Mouse (Mus musculus): ENCODE data around the gene Atp2a2. TPM values are rescaled to one million over a fixed set of nuclear protein-coding genes. Genes with fewer than 3 reads are reported as not detected.
A peak's percentile ranks its signal among the peaks of the same experiment; 100 is the strongest.

Atp2a2 gene
- total and polyA plus RNA-seq, 3 experiments = 61.6 to 158 (median 80.9) TPM

DNA sequence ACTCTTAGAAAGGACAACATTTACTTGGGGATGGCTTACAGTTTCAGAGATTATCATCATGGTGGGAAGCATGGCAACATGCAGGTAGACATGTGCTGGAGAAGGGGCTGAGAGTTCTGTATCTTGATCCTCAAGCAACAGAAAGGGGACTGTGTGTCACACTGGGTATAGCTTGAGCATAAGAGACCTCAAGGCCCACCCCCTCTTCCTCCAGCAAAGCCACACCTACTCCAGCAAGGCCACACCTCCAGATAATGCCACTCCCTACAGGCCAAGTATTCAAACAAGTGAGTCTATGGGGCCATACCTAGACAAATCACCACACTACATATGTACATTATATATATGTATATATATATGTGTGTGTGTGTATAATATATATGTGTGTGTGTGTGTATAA is 5.4 kb upstream of the Atp2a2 start:
- no peak for DNase-seq (ENCODE audit: extremely low read depth)
- Histone ChIP-seq H3K9ac (ENCODE audit: insufficient read depth, low read depth) (no peak overlapping the region), H3K27me3 (replicated peaks) (no peaks in the 10 kb centered on the region), H3K4me3 (replicated peaks in 1 of 3; ENCODE audit: low read depth in 2 of 3, low read length in 2 of 3, poor library complexity in 1 of 3) (no peak overlapping the region), H3K27ac (ENCODE audit: insufficient read depth, low read depth) (no peak overlapping the region), H3K9me3 (replicated peaks; ENCODE audit: low read length) (peaks cover 8% of the 10 kb centered on the region), H3K36me3 (replicated peaks in 1 of 2; ENCODE audit: control insufficient read depth in 1 of 2, insufficient read depth in 1 of 2, low read length in 1 of 2) (no peaks in the 10 kb centered on the region), H3K79me2 (replicated peaks; ENCODE audit: control insufficient read depth, extremely low read depth, insufficient read depth, poor library complexity, severe bottlenecking) (no peaks in the 10 kb centered on the region), H3K4me1 (ENCODE audit: control insufficient read depth in 1 of 2, insufficient read depth in 2 of 2) (peaks cover 9 to 12% of the 10 kb centered on the region in 2 experiments), H3K4me2 (ENCODE audit: insufficient read depth, low read depth, poor library complexity, severe bottlenecking) (no peak overlapping the region)
- dilution Hi-C loops (cut with MboI; ENCODE audit: extremely low pct_ligation_motif_present, extremely low pct_unique_long_range_greater_than_20kb, low sequenced_read_pairs) (no loop called here), in situ Hi-C loops (cut with MboI; ENCODE audit: low pct_ligation_motif_present, low pct_unique_long_range_greater_than_20kb, low sequenced_read_pairs) (loop anchor here (25.0 kb wide), 1 partner anchor 105 kb away; the partner anchor contains the start of gene Ift81)
- TF ChIP-seq MAZ (IDR thresholded peaks at IDR 0.05; ENCODE audit: low read depth, low read length) (no peak), MXI1 (IDR thresholded peaks at IDR 0.05; ENCODE audit: low read depth, low read length) (no peak), IRF4 (IDR thresholded peaks at IDR 0.05; ENCODE audit: low read depth, low read length) (no peak), ZNF384 (IDR thresholded peaks at IDR 0.05; ENCODE audit: low read depth, low read length) (no peak), E2F4 (IDR thresholded peaks at IDR 0.05; ENCODE audit: insufficient replicate concordance, low read depth, low read length) (no peak), ZMIZ1 (IDR thresholded peaks at IDR 0.05; ENCODE audit: low read depth, low read length) (no peak), POLR2A (IDR thresholded peaks at IDR 0.05; ENCODE audit: low read depth, low read length) (no peak), CTCF (conservative IDR thresholded peaks at IDR 0.05 in 1 of 2, IDR thresholded peaks at IDR 0.05 in 1 of 2; ENCODE audit: low read depth in 2 of 2, low read length in 2 of 2) (no peak), TCF12 (IDR thresholded peaks at IDR 0.05; ENCODE audit: low read depth, low read length) (no peak), USF2 (conservative IDR thresholded peaks at IDR 0.05; ENCODE audit: low read depth, low read length) (no peak), ZC3H11A (IDR thresholded peaks at IDR 0.05; ENCODE audit: low read depth, low read length) (no peak), ZKSCAN1 (IDR thresholded peaks at IDR 0.05; ENCODE audit: borderline replicate concordance, low read depth, low read length) (no peak), PAX5 (IDR thresholded peaks at IDR 0.05; ENCODE audit: low read length) (no peak), CHD1 (IDR thresholded peaks at IDR 0.05; ENCODE audit: low read depth, low read length) (no peak), EP300 (IDR thresholded peaks at IDR 0.05; ENCODE audit: low read length) (no peak), MAX (IDR thresholded peaks at IDR 0.05; ENCODE audit: low read length) (no peak), POLR2AphosphoS2 (IDR thresholded peaks at IDR 0.05; ENCODE audit: low read depth, low read length) (no peak), CHD2 (IDR thresholded peaks at IDR 0.05; ENCODE audit: low read length) (no peak)

DNA sequence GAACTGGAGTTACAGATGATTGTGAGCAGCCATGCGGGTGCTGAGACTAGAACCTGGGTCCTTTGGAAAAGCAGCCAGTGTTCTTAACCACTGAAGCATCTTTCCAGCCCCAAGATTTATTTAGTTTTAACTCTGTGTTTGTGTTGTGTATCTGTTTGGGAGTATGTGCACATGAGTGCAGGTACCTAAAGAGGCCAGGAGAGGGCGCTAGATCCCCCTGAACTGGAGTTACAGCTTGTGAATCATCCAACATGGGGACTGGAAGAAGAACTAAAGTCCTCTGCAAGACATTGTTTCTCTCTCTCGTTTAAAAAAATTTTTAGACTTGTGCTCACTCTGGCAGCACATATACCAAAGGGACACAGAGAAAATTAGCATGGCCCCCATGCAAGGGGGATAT is 4.4 kb upstream of the Atp2a2 start:
- Histone ChIP-seq H3K4me2 (ENCODE audit: insufficient read depth, low read depth, poor library complexity, severe bottlenecking) (no peak overlapping the region), H3K9me3 (replicated peaks; ENCODE audit: low read length) (peaks cover 8% of the 10 kb centered on the region), H3K4me1 (ENCODE audit: control insufficient read depth in 1 of 2, insufficient read depth in 2 of 2) (peaks cover 9 to 12% of the 10 kb centered on the region in 2 experiments), H3K27ac (ENCODE audit: insufficient read depth, low read depth) (no peak overlapping the region), H3K36me3 (replicated peaks in 1 of 2; ENCODE audit: control insufficient read depth in 1 of 2, insufficient read depth in 1 of 2, low read length in 1 of 2) (no peaks in the 10 kb centered on the region), H3K79me2 (replicated peaks; ENCODE audit: control insufficient read depth, extremely low read depth, insufficient read depth, poor library complexity, severe bottlenecking) (peaks cover 2% of the 10 kb centered on the region; the same call in 1 of the 2 replicates), H3K4me3 (replicated peaks in 1 of 3; ENCODE audit: low read depth in 2 of 3, low read length in 2 of 3, poor library complexity in 1 of 3) (no peak overlapping the region), H3K9ac (ENCODE audit: insufficient read depth, low read depth) (no peak overlapping the region), H3K27me3 (replicated peaks) (no peaks in the 10 kb centered on the region)
- dilution Hi-C loops (cut with MboI; ENCODE audit: extremely low pct_ligation_motif_present, extremely low pct_unique_long_range_greater_than_20kb, low sequenced_read_pairs) = no loop called here
- in situ Hi-C loops (cut with MboI; ENCODE audit: low pct_ligation_motif_present, low pct_unique_long_range_greater_than_20kb, low sequenced_read_pairs) = loop anchor here (25.0 kb wide), 1 partner anchor 106 kb away; the partner anchor contains the start of gene Ift81
- no peak for TF ChIP-seq SIN3A (IDR thresholded peaks at IDR 0.05; ENCODE audit: low read length)
- no peak for TF ChIP-seq MEF2A (IDR thresholded peaks at IDR 0.05; ENCODE audit: borderline replicate concordance, low read depth, low read length)
- TF ChIP-seq E2F4 (IDR thresholded peaks at IDR 0.05; ENCODE audit: insufficient replicate concordance, low read depth, low read length) = no peak
- no peak for TF ChIP-seq ZNF384 (IDR thresholded peaks at IDR 0.05; ENCODE audit: low read depth, low read length)
- TF ChIP-seq MAZ (IDR thresholded peaks at IDR 0.05; ENCODE audit: low read depth, low read length) = no peak
- TF ChIP-seq CTCF (conservative IDR thresholded peaks at IDR 0.05 in 1 of 2, IDR thresholded peaks at IDR 0.05 in 1 of 2; ENCODE audit: low read depth in 2 of 2, low read length in 2 of 2) = peak in 1 of 2 experiments; percentile 20; a peak in 2 of 4 replicates
- TF ChIP-seq POLR2A (IDR thresholded peaks at IDR 0.05; ENCODE audit: low read depth, low read length) = no peak
- no peak for DNase-seq (ENCODE audit: extremely low read depth)

All from CH12.LX (cell line).